Mouse (Mus musculus) lung, postnatal 0 days (tissue): ENCODE measurements around the gene Chn2.
A peak's percentile ranks its signal among the peaks of the same experiment; 100 is the strongest.

Experiments used
- CTCF ChIP-seq: IDR thresholded peaks from 2 replicates; pipeline ENCODE4 v1.5.1; 2016; ENCODE audit warnings: antibody characterized with exemption, mild to moderate bottlenecking
- EP300 ChIP-seq: IDR thresholded peaks from 2 replicates; pipeline ENCODE4 v1.6.1; 2016; ENCODE audit warnings: antibody characterized with exemption, mild to moderate bottlenecking, control low read depth

DNA sequence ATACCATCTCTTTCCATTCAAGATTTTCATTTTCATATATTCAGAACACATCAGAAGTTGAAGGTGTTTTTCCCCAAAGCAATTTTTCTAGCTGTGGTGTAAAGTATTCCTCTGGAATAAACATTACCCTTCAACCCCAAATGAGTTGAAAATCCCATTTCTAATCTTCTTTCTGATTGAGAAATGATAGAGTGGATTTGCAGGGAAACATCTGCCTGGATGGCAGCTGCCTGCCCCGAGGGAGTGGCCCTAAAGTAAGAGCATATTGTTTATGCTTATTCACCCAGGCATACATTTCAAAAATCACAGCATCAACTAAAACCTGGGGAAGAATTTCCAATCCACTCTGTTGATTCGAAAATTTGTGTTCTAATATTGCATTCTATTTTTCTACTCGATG is 8.6 kb upstream of the Chn2 start:
- TF ChIP-seq CTCF (no peak), EP300 (peak; percentile 61)
